In genomic region chr11:34116572-34117135, GRCm38 (mm10) we compare ENCODE assay signal across 18 mouse cellular contexts. TPM values are rescaled to one million over a fixed set of nuclear protein-coding genes. Genes with fewer than 3 reads are reported as not detected.
A peak's percentile ranks its signal among the peaks of the same experiment; 100 is the strongest.
DNase-seq lines count a peak whose midpoint lies in the region; ATAC-seq and TF ChIP-seq lines count a peak whose summit lies in the region.
"Had no signal": no experiment of that assay in that cellular context is flagged by ENCODE, and none has a peak within 500 bp of the region (broad histone marks: within the 10 kb centered on the region; RNA-seq: fewer than 3 reads in every experiment).

No protein-coding gene starts in this region.

- TF ChIP-seq EP300 in heart, adult 2 months (IDR thresholded peaks at IDR 0.05; ENCODE audit: insufficient read depth, low read depth, low read length): no peak

- no peaks in the 10 kb centered on the region for H3K27me3 ChIP-seq in heart, adult 2 months (ENCODE audit: control insufficient read depth, insufficient read depth, low read length)
- H3K27me3 ChIP-seq in heart, embryonic 12.5 days (replicated peaks): no peaks in the 10 kb centered on the region
- H3K27me3 ChIP-seq in liver, adult 2 months (ENCODE audit: control insufficient read depth, insufficient read depth, low read length): no peaks in the 10 kb centered on the region
- H3K27me3 ChIP-seq in hindbrain, embryonic 11.5 days (ENCODE audit: control insufficient read depth, insufficient read depth, low read length): no peaks in the 10 kb centered on the region
- H3K27me3 ChIP-seq: hindbrain, embryonic 13.5 days; midbrain, embryonic 15.5 days; neural tube, embryonic 12.5 days had no signal

- H3K4me3 ChIP-seq in heart, adult 2 months: no peak overlapping the region
- no peak overlapping the region for H3K4me3 ChIP-seq in heart, embryonic 12.5 days
- H3K4me3 ChIP-seq in liver, adult 2 months (ENCODE audit: insufficient read depth, low read depth, low read length): no peak overlapping the region
- no peak overlapping the region for H3K4me3 ChIP-seq in hindbrain, embryonic 11.5 days (ENCODE audit: low read depth, low read length)
- H3K4me3 ChIP-seq: forebrain, embryonic 10.5 days; hindbrain, embryonic 13.5 days; midbrain, embryonic 15.5 days; neural tube, embryonic 12.5 days had no signal

- no peaks in the 10 kb centered on the region for H3K79me2 ChIP-seq in heart, adult 2 months (replicated peaks; ENCODE audit: control insufficient read depth, insufficient read depth, low read length)
- H3K79me2 ChIP-seq in liver, adult 2 months (ENCODE audit: control insufficient read depth, insufficient read depth, low read length): no peaks in the 10 kb centered on the region

- intact Hi-C loops in heart, adult 2 months (cut with DNase I): loop anchor here (5.0 kb wide), 1 partner anchor 104 kb away; no protein-coding TSS in a partner anchor

- H3K36me3 ChIP-seq in heart, adult 2 months (ENCODE audit: control insufficient read depth, insufficient read depth, low read length): no peaks in the 10 kb centered on the region
- no peaks in the 10 kb centered on the region for H3K36me3 ChIP-seq in heart, embryonic 12.5 days
- H3K36me3 ChIP-seq in liver, adult 2 months (ENCODE audit: control insufficient read depth, insufficient read depth, low read length): no peaks in the 10 kb centered on the region
- no peaks in the 10 kb centered on the region for H3K36me3 ChIP-seq in hindbrain, embryonic 11.5 days (ENCODE audit: control insufficient read depth, insufficient read depth, low read length)
- H3K36me3 ChIP-seq: forebrain, embryonic 10.5 days; hindbrain, embryonic 13.5 days; midbrain, embryonic 15.5 days; neural tube, embryonic 12.5 days had no signal

- no peak for TF ChIP-seq POLR2A in heart, adult 2 months (IDR thresholded peaks at IDR 0.05; ENCODE audit: insufficient read depth, low read depth, low read length)
- TF ChIP-seq POLR2A in liver, adult 2 months (IDR thresholded peaks at IDR 0.05; ENCODE audit: extremely low read depth, insufficient read depth, low read length): no peak

- DNase-seq in heart, adult 2 months: peak in 1 of 2 experiments; percentile 12
- peak; percentile 40 for DNase-seq in thymus, postnatal 0 days (ENCODE audit: low spot score)
- no peak for DNase-seq in thymus, postnatal 4 days
- DNase-seq in liver, adult 2 months (ENCODE audit: extremely low read depth, low read depth, low spot score): peak; percentile 9
- no peak for DNase-seq in spleen, adult 12 weeks (ENCODE audit: low spot score)
- DNase-seq in hindbrain, embryonic 11.5 days (ENCODE audit: low spot score): no peak
- no peak for DNase-seq in embryo, embryonic 11 days
- DNase-seq: adrenal gland, postnatal 25 days; kidney, postnatal 4 days; retina, postnatal 1 day had no signal

- H3K27ac ChIP-seq in heart, adult 2 months: no peak overlapping the region
- no peak overlapping the region for H3K27ac ChIP-seq in heart, embryonic 12.5 days (ENCODE audit: poor library complexity, severe bottlenecking)
- no peak overlapping the region for H3K27ac ChIP-seq in liver, adult 2 months (replicated peaks; ENCODE audit: insufficient read depth, low read depth, low read length)
- H3K27ac ChIP-seq in hindbrain, embryonic 11.5 days (ENCODE audit: low read depth, low read length): no peak overlapping the region
- H3K27ac ChIP-seq: forebrain, embryonic 10.5 days; hindbrain, embryonic 13.5 days; liver, embryonic 14.5 days; midbrain, embryonic 15.5 days; neural tube, embryonic 12.5 days had no signal

- H3K9ac ChIP-seq in heart, adult 2 months (ENCODE audit: low read depth, low read length): no peak overlapping the region
- no peak overlapping the region for H3K9ac ChIP-seq in heart, embryonic 12.5 days
- no peak overlapping the region for H3K9ac ChIP-seq in liver, adult 2 months (ENCODE audit: low read depth, low read length)
- no peak overlapping the region for H3K9ac ChIP-seq in hindbrain, embryonic 11.5 days (ENCODE audit: low read depth, low read length)
- H3K9ac ChIP-seq: hindbrain, embryonic 13.5 days; liver, embryonic 14.5 days; midbrain, embryonic 15.5 days; neural tube, embryonic 12.5 days had no signal

- WGBS in heart, adult 2 months: 13% methylated on average over 2 of the region's 2 CpGs
- 29% methylated on average over 2 of the region's 2 CpGs for WGBS in heart, embryonic 12.5 days
- 43% methylated on average over 2 of the region's 2 CpGs for whole genome bisulfite sequencing in liver, adult 2 months
- WGBS in hindbrain, embryonic 11.5 days: 73% methylated on average over 2 of the region's 2 CpGs

- peaks cover 4% of the 10 kb centered on the region; the same call in 1 of the 2 replicates for H3K4me1 ChIP-seq in heart, adult 2 months (ENCODE audit: control insufficient read depth, insufficient read depth, low read length)
- H3K4me1 ChIP-seq in heart, embryonic 12.5 days (replicated peaks): 0 out of 2 replicates have a peak, but pooled peaks cover 2% of the 10 kb centered on the region
- no peaks in the 10 kb centered on the region for H3K4me1 ChIP-seq in liver, adult 2 months (ENCODE audit: control insufficient read depth, insufficient read depth, low read length)
- H3K4me1 ChIP-seq in hindbrain, embryonic 11.5 days (replicated peaks; ENCODE audit: control insufficient read depth, insufficient read depth, low read length): no peaks in the 10 kb centered on the region

- no peak overlapping the region for H3K4me2 ChIP-seq in heart, embryonic 12.5 days
- H3K4me2 ChIP-seq in hindbrain, embryonic 11.5 days (replicated peaks; ENCODE audit: low read depth, low read length): no peak overlapping the region
- H3K4me2 ChIP-seq: hindbrain, embryonic 13.5 days; midbrain, embryonic 15.5 days; neural tube, embryonic 12.5 days had no signal

- TF ChIP-seq CTCF in heart, adult 2 months (IDR thresholded peaks at IDR 0.05): 0 out of 2 replicates have a peak, but pooled peaks have one; percentile 7
- TF ChIP-seq CTCF in liver, adult 2 months (IDR thresholded peaks at IDR 0.05; ENCODE audit: low read depth, low read length): no peak

- no peak; the same call in 1 of the 2 replicates for ATAC-seq in heart, embryonic 12.5 days (ENCODE audit: insufficient number of reproducible peaks, low FRiP score)
- no peak for ATAC-seq in hindbrain, embryonic 11.5 days (ENCODE audit: low FRiP score)
- ATAC-seq: midbrain, embryonic 15.5 days had no signal

- no peaks in the 10 kb centered on the region for H3K9me3 ChIP-seq in heart, embryonic 12.5 days (replicated peaks)
- H3K9me3 ChIP-seq in hindbrain, embryonic 11.5 days (ENCODE audit: control insufficient read depth, low read length): no peaks in the 10 kb centered on the region
- H3K9me3 ChIP-seq: forebrain, embryonic 10.5 days; hindbrain, embryonic 13.5 days; midbrain, embryonic 15.5 days; neural tube, embryonic 12.5 days had no signal

RNA-seq across cellular contexts. Expression of gene 4930469K13Rik, which starts 18.3 kb away (rescaled TPM):
- total RNA-seq in heart, adult 2 months (2021): not detected
- polyA plus RNA-seq in heart, adult 2 months (2012; rRNA removed): not detected in 2 replicates
- not detected in 2 replicates for polyA plus RNA-seq in heart, embryonic 12.5 days (2016; fragmentation: Nextera tagmentation; extraction: Ambion mirVana)
- polyA plus RNA-seq in thymus, postnatal 0 days (2015; fragmentation: Nextera tagmentation; extraction: Ambion mirVana): 0.35 and 1.0 TPM in 2 replicates
- not detected in 2 replicates for total RNA-seq in liver, adult 2 months (2014; rRNA removed)
- not detected in 2 replicates for polyA plus RNA-seq in liver, adult 2 months (2012; rRNA removed)
- polyA plus RNA-seq in hindbrain, embryonic 11.5 days (2014; fragmentation: Nextera tagmentation; extraction: Ambion mirVana): 1.8 and 4.3 TPM in 2 replicates
- total RNA-seq: adrenal gland, postnatal 25 days; gastrocnemius, adult 18-20 months; left cerebral cortex, adult 18-20 months had no signal
- polyA plus RNA-seq: forebrain, embryonic 10.5 days; liver, embryonic 14.5 days; midbrain, embryonic 15.5 days had no signal

Comparison
In these comparisons a context has a peak if more than half of its experiments do, and no peak if none do; other contexts are left out.
1. DNase-seq: peak in thymus, postnatal 0 days (single experiment) and liver, adult 2 months (single experiment); none in thymus, postnatal 4 days (single experiment), spleen, adult 12 weeks (single experiment), hindbrain, embryonic 11.5 days (single experiment) and embryo, embryonic 11 days (single experiment).